Mouse (Mus musculus) layer of hippocampus, adult 9-11 months (tissue): ENCODE measurements around the gene Commd6.

Experiments
- DNase-seq: peaks from one replicate; pipeline ENCODE4 v3.0.0; 2022

The Commd6 gene

DNA sequence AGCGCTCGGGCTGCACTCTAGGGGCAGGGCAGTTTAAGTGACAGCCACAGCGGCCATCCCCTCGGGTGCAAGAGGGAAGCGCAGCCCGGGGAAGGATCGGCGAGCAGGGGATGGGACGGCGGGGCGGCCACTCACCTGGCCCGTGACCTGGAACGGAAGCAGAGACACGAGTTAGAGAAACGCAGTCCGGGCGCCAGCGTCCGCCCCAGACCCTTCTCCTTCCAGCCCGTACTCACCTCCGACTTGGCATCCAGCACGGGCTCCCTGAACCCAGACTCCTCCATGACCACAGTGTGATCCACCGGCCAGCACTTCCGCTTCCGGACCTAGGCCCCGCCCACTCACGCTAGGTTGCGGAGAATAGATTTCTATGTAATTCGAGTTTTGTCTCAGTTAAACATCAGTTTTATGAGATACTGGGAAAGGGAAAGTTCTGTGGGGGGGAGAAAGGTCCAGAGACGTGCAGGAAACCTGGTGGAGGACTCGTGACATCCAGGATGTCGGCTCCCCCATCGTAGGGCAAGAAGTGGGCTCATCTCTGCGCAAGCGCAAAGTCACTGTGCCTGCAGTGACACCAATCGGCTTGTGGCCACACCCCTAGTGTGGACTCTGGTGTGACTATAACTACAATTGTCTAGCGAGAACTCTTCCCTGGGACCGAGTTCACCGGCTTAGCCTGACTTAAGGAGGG is at the start of gene Commd6:
Gene Commd6 (minus strand): TSS at position 534 of the 691 bp plus-strand sequence.
- peak; percentile 95 for DNase-seq

GRCm38 (mm10) chr14:101688406-101688805 is 47.9 kb upstream of the Commd6 start:
- DNase-seq: no peak

DNA sequence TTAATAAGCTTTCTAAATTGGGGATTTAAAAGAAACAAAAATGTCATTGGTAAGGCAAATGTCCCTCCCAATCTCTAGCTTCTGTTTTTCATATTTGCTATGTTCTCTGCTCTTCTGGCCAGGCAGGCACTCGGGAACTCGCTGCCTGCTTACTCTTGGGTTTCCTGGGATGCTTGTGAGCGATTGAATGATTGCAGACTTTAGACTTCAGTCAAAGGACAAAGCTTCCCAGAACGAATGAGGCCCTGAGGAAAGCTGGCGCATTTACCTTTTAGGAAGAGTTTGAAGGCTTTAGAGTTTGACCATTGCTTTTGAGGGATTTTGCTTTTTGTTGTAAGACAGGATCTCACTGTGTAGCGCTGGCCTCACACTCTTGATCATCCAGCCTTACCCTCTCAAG is 47.2 kb upstream of the Commd6 start:
- no peak for DNase-seq

DNA sequence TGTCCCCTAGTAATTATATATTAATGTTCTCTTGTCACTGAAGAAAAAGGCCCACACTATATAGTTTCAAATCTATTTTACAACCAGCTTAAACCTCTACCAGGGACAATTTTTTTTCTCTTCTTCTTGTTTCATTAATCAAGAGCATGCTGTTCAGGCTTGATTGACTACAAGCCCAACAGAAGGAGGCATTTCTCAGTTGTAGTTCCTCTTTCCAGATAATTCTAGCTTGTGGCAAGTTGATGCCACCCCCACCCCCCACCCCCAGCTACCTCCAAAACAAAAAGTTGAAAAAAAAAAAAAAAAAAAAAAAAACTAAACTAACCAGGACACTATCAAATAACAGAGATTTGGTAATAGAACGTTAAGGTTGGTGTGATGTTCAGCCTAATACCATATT is 31.7 kb upstream of the Commd6 start:
- DNase-seq: no peak

DNA sequence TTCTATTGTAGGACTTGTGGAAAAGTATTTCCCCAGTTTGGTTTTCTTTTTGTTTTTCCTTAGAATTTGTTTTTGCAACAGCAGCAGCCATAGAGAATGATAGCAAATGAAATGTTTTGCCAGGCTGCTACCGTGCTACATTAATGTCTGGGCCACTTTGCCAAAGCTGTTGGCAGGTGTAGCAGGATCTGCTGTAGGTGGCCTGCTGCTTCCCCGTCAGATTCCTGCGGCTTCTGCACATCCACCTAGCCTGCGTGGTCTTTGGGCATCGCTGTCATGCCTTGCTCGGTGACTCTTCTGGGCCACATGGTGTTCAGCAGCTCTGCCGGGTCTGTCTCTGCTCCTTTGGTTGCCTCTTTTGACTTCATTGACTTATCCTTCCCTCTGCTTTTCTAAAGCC is 28.1 kb upstream of the Commd6 start:
- no peak for DNase-seq

- DNase-seq: no peak
Observed at GRCm38 (mm10) chr14:101666536-101666935, 26.1 kb upstream of the Commd6 start.

DNA sequence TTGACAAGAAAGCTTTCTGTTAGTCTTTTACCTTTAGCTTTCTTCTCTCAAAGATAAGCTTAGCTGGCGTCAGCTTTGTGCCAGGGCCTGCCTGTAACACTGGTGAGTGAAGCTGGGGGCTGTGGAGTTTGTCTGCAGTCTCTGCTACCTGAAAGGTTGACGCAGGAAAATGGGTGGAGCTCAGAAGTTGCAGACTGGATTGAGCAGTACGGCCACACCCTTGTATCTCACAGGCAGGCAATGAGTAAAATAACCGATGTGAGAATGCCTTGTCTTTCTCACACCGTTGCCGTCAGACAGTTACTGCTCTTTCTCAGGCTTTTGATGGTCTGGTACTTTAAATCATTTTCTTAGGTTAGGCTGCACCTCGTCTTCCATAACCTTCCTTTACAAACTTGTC is 25.6 kb upstream of the Commd6 start:
- no peak for DNase-seq

DNA sequence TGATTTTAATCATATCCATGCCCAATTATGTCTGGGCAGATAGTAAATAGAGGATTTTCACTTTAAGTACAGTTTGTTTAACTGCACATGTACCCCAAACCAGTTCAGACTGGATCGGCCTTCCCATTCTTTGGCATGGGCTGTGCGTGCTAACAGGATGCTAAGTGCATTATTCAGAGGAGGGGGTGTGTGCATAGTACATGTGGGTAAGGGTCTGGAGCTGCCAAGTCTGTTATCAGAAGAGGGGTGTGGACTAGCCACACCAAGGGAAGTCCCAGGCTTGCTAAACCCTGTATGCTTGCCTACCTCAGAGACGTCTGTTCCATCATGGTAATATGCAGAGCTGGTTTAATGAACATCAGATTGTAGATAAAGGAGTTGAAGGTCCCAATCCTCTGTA is 23.8 kb upstream of the Commd6 start:
- no peak for DNase-seq

- DNase-seq: no peak
Observed at GRCm38 (mm10) chr14:101661654-101662412, 21.3 kb upstream of the Commd6 start.

DNA sequence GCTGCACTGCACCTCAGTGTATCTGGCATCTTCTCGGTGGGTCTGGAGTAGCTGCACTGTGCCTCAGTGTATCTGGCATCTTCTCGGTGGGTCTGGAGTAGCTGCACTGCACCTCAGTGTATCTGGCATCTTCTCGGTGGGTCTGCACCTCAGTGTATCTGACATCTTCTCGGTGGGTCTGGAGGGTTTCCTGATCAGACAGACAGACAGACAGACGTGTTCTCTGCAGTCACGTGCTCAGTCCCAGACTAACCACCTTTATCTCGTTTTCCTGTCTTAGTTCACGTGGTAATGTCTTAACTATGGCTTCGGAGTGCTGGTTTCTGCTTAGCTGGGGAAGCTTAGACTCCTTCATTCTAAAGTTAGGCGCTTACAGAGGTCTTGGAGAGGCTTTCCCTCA is 15.8 kb upstream of the Commd6 start:
- DNase-seq: no peak

- no peak for DNase-seq
Observed at GRCm38 (mm10) chr14:101654526-101654909, 14.0 kb upstream of the Commd6 start.

- peak; percentile 92 for DNase-seq
Observed at GRCm38 (mm10) chr14:101653581-101654525, 13.4 kb upstream of the Commd6 start, which contains the start of gene Uchl3. Gene Uchl3 (plus strand): TSS chr14:101653967.

DNA sequence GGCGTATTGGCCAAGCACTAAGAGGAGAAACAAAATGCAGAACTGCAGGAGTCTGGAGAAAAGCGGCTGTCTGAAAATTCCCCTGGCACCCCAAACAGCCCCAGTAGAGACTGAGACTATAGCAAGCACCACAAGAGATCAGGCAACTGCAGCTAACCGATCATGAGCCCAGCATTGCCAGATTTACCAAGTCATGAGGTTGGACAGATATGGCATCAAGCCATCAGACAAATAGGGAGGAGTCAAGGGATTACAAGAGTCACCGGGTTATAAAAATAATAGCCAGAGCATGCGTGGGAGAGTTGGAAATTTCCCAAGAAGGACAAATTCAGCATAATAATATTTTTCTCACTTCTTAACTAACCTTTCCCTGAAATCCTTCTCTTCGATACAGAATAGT is 12.1 kb upstream of the Commd6 start:
- DNase-seq: no peak

GRCm38 (mm10) chr14:101650551-101650950 is 10.1 kb upstream of the Commd6 start:
- DNase-seq: no peak

DNA sequence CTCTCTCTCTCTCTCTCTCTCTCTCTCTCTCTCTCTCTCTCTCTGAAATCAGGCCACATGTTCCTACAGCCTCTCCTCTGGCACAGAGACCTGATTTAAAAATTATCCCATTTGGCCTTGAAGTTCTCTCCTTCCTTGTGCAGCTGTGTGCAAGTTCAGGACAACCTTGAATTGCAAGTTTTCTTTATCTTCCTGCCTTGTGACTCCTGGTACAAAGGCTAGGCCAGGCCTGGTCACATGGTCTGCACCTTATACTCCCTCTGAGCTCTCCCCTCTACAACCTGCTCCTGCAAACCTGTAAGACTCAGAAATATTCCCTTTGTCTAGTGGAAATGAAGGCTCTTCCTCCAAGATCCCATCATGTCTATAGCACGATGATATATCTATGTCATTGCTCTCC is 4.5 kb upstream of the Commd6 start:
- no peak for DNase-seq

DNA sequence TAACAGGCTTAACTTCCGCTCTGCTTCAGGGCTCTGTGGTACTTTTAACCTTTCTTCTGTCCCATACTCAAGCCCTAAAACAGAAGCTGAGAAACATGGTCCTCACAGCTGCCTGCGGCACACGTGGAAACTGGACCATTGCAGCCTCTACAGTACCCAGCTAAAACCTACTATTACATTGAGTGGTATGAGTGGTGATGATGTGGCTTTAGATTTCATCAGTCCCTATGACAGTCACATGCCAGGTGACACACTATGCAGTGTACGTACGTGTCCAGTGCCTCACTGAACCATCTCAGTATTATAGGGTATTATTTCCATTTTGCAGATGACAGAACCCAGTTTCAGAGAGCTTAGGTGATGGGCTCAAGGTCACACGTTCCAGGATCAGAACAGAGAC is 3.1 kb downstream of the Commd6 start:
- no peak for DNase-seq

DNA sequence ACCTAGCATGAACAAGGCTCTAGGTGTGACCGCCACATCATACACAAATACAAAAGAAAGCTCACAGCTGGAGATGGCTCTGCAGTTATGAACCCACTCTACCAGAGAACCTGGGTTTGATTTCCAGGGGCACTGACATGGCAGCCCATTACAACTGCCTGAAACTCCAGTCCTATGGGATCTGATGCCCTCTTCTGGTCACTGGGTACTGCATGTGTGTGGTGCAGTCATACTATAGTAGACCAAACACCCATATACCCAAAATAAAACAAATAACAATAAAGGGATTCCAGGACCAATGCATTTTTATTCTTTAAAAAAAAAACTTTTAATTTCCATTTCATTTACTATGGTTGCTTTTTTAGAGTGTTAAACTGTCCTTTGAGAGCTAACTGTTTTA is 4.7 kb downstream of the Commd6 start:
- no peak for DNase-seq

DNA sequence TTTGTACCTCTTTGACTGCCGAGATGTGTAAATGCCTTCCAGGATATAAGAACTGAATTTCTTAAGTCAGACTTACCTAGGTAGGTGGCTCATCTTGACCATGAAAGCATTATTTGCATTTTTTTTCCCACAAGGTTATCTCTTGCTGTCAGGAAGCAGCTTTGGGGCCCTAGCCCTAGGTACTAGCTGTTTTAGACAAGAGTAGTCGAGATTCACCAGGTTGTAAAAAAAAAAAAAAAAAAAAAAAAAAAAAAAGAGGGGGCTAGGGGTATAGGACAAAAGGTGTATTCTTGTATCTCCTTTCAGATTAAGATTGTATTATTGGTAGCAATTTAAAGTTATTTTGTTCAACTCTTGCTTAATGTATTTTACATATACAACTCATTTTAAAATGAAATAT is 9.9 kb downstream of the Commd6 start:
- no peak for DNase-seq

- DNase-seq: no peak
Observed at GRCm38 (mm10) chr14:101617680-101618079, 22.8 kb downstream of the Commd6 start.

DNA sequence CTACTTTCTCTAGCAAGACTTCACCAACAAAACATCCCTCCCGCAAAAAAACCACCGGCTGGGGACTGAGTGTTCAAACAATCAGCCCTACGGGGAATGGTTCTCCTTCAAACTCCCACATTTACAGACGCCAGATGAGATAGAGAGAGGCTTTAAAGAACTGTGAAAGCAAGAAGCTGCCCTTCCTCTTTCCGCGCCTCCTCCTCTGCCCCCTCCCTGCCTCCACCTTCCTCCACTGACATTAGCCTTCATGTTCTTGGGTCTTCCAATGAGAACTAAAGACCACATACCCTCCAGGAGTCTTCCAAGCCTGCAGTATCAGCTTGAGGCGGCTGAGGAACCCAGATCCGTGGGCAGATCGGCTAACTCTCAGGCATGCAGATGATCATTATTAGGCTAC is 24.3 kb downstream of the Commd6 start:
- no peak for DNase-seq

DNA sequence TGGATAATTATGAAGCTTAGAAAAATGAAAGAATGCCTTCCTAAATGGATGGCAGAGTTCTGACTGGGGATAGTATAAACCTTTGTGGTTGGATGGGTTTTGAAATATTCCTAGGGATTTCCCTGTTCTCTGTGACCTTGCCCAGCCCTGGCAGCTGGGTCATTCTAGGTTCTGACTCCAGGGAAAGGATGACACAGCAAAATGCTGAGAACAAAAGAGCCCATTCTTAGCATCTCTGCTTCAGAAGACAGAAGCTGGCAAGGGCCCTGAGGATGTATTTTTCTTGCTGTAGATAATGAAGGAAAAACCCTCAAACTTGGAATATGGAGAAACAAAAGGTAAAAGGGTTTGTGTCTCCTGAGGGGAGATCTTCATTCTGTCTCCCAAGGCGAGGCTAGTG is 27.3 kb downstream of the Commd6 start:
- no peak for DNase-seq

- no peak for DNase-seq
Observed at GRCm38 (mm10) chr14:101610701-101611100, 29.8 kb downstream of the Commd6 start.
